Mouse (Mus musculus) testis, adult 2 months (tissue): ENCODE measurements at regions not wholly inside any gene's neighbourhood (a gene's known extent, or its start where the extent isn't known, plus 50 kb on each side); places are given as distances from the start of the nearest gene placed in this dataset.

Experiments
- CTCF ChIP-seq: fragments of 200-500 bp; IDR thresholded peaks from 2 replicates; pipeline ENCODE4 v1.5.1; 2012; ENCODE audit warnings: low read depth, mild to moderate bottlenecking, inconsistent platforms, low read length, moderate library complexity; ENCODE audit not compliant: control insufficient read depth, insufficient read depth, insufficient replicate concordance
- POLR2A ChIP-seq: fragments of 200-500 bp; IDR thresholded peaks from 2 replicates; pipeline ENCODE4 v1.6.1; 2012; ENCODE audit warnings: low read depth, mild to moderate bottlenecking, inconsistent platforms, low read length, moderate library complexity; ENCODE audit not compliant: control insufficient read depth

DNA sequence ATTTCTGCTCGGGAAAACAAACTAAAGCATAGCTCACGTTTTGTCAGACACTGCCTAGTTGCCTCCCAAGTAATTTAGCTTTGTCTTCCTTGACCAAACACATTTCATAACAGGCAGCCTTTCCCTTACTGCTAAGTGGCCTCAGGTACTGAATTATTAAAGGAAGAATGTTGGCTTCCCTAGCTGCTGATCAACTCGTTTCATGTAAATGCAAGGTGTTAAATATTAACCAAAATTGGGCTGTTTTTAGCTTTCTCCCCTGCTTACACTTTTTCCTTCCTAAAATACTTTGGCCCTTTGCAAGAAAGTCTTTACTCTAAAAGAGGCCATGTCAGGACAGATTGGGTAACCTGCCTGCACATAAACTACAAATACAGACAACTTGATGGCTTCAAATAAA lies 265.4 kb downstream of the Pmp22 start:
- TF ChIP-seq CTCF (no peak), POLR2A (no peak)
